Comparison of ENCODE assay signal across 23 mouse cellular contexts in the genomic region with DNA sequence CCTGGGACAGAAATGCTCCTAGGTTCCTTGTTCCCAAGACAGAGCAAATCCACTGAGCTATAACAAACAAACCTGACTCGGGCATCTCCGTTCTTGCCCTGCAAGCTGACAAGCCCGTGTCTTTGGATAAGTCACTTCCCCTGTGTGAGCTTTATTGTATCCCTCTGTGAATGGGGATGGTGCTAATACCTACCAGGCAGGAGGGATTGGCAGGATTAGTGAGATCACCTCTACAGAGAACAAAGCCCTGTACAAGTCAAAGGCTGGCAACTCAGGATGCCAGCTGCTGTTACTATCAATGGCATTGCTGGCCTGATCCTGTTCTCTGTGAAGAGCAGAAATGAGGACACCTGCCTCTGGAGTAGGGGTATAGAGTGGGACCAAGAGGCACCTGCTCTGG. TPM values are rescaled to one million over a fixed set of nuclear protein-coding genes. Genes with fewer than 3 reads are reported as not detected.
"Had no signal": no experiment of that assay in that cellular context is flagged by ENCODE, and none has a peak within 500 bp of the region (broad histone marks: within the 10 kb centered on the region; RNA-seq: fewer than 3 reads in every experiment).

No protein-coding gene starts in this region.

- H3K27ac ChIP-seq: lung, embryonic 15.5 days; macrophage; midbrain, embryonic 13.5 days; midbrain, embryonic 15.5 days; neural tube, embryonic 12.5 days had no signal

- H3K4me3 ChIP-seq: lung, embryonic 15.5 days; megakaryocyte, embryonic 14.5 days; midbrain, embryonic 13.5 days; midbrain, embryonic 15.5 days; neural tube, embryonic 12.5 days had no signal

- H3K4me1 ChIP-seq: megakaryocyte, embryonic 14.5 days had no signal

- H3K9me3 ChIP-seq: lung, embryonic 15.5 days; megakaryocyte, embryonic 14.5 days; midbrain, embryonic 13.5 days; midbrain, embryonic 15.5 days; neural tube, embryonic 12.5 days had no signal

- H3K9ac ChIP-seq: liver, postnatal 0 days; lung, embryonic 15.5 days; midbrain, embryonic 13.5 days; midbrain, embryonic 15.5 days; neural tube, embryonic 12.5 days had no signal

- DNase-seq: liver, postnatal 0 days; lung, adult 2 months; lung, postnatal 14 days; lung, postnatal 36 days; right cerebral cortex, adult 18-20 months; right cerebral cortex, postnatal 25 days; right cerebral cortex, postnatal 4 days; spleen, adult 18-20 months; thymus, adult 18-20 months; thymus, postnatal 14 days; thymus, postnatal 36 days had no signal

- H3K27me3 ChIP-seq: lung, embryonic 15.5 days; midbrain, embryonic 13.5 days; midbrain, embryonic 15.5 days; neural tube, embryonic 12.5 days had no signal

- ATAC-seq: liver, postnatal 0 days; lung, postnatal 0 days; midbrain, embryonic 13.5 days; midbrain, embryonic 15.5 days had no signal

- H3K4me2 ChIP-seq: lung, embryonic 15.5 days; midbrain, embryonic 11.5 days; midbrain, embryonic 13.5 days; midbrain, embryonic 15.5 days; neural tube, embryonic 12.5 days had no signal

RNA-seq across cellular contexts. Expression of gene Speg, which starts 30.4 kb away (rescaled TPM):
- total RNA-seq: megakaryocyte progenitor cell, adult 5-6 weeks; monocyte, adult 5-6 weeks; neutrophil, adult 5-6 weeks had no signal

RNA-seq across cellular contexts. Expression of gene Asic4, which starts 44.7 kb away (rescaled TPM):
- total RNA-seq: megakaryocyte progenitor cell, adult 5-6 weeks; monocyte, adult 5-6 weeks; neutrophil, adult 5-6 weeks had no signal
- polyA plus RNA-seq: liver, postnatal 0 days; lung, adult 2 months; lung, postnatal 0 days; macrophage; thymus, postnatal 0 days had no signal

RNA-seq across cellular contexts. Expression of gene Des, which starts 45.4 kb away (rescaled TPM):
- total RNA-seq: megakaryocyte progenitor cell, adult 5-6 weeks; monocyte, adult 5-6 weeks; neutrophil, adult 5-6 weeks had no signal
- polyA plus RNA-seq: macrophage had no signal
